Mouse (Mus musculus) heart, postnatal 0 days (tissue): ENCODE data around the gene Foxred2. TPM values are rescaled to one million over a fixed set of nuclear protein-coding genes. Genes with fewer than 3 reads are reported as not detected.

ENCODE experiments used
- ATAC-seq: fragments of 200-750 bp; cut with Nextera tagmentation; 2 replicates; pipeline ENCODE4 v1.8.0; 2017; ENCODE audit warnings: low read depth, moderate number of reproducible peaks, moderate library complexity; ENCODE audit not compliant: insufficient read depth
- DNase-seq: peaks from one replicate; pipeline ENCODE4 v3.0.0-alpha.2; 2016; ENCODE audit warnings: low spot score
- H3K27ac ChIP-seq: fragments of 300-500 bp; sonication (generic); 2 replicates; pipeline ENCODE4 v1.5.1; 2014; ENCODE audit warnings: low read depth, mild to moderate bottlenecking
- H3K27me3 ChIP-seq: fragments of 300-500 bp; sonication (generic); 2 replicates; pipeline ENCODE4 v1.6.1; 2014; ENCODE audit warnings: low read length, mixed read lengths; ENCODE audit not compliant: control insufficient read depth, insufficient read depth
- H3K36me3 ChIP-seq: fragments of 300-500 bp; sonication (generic); replicated peaks from 2 replicates; pipeline ENCODE4 v1.6.1; 2014; ENCODE audit warnings: low read length, mixed read lengths; ENCODE audit not compliant: control insufficient read depth, insufficient read depth
- H3K4me1 ChIP-seq: fragments of 300-500 bp; sonication (generic); 2 replicates; pipeline ENCODE4 v1.6.1; 2014; ENCODE audit warnings: antibody characterized with exemption; ENCODE audit not compliant: control insufficient read depth, insufficient read depth
- H3K4me2 ChIP-seq: fragments of 300-500 bp; sonication (generic); 2 replicates; pipeline ENCODE4 v1.6.1; 2014; ENCODE audit warnings: low read depth, mild to moderate bottlenecking, low read length, moderate library complexity
- H3K4me3 ChIP-seq: fragments of 300-500 bp; sonication (generic); 2 replicates; pipeline ENCODE4 v1.5.1; 2014; ENCODE audit warnings: low read depth, low read length
- H3K9ac ChIP-seq: fragments of 300-500 bp; sonication (generic); replicated peaks from 2 replicates; pipeline ENCODE4 v1.6.1; 2014; ENCODE audit warnings: low read depth, low read length, mixed read lengths
- H3K9me3 ChIP-seq: fragments of 300-500 bp; sonication (generic); replicated peaks from 2 replicates; pipeline ENCODE4 v1.6.1; 2016; ENCODE audit warnings: low read length; ENCODE audit not compliant: control insufficient read depth
- CTCF ChIP-seq: IDR thresholded peaks from 2 replicates; pipeline ENCODE4 v1.5.1; 2016; ENCODE audit warnings: antibody characterized with exemption, control low read depth, low read depth
- EP300 ChIP-seq: IDR thresholded peaks from 2 replicates; pipeline ENCODE4 v1.6.1; 2016; ENCODE audit warnings: antibody characterized with exemption, low read depth
- WGBS: fragments of 180-500 bp; shearing (Covaris S2); extraction: QIAGEN DNeasy Blood & Tissue Kit; methylation state at CpG from one replicate; pipeline ENCODE4 v1.1.7; 2014; 5-methylcytosine and 5-hydroxymethylcytosine counted together
- polyA plus RNA-seq: library from polyadenylated mRNA; unstranded; fragments of >200 nt; fragmentation: Nextera tagmentation; extraction: Ambion mirVana; gene quantifications from 2 replicates; pipeline ENCODE4 v1.2.1, GENCODE M21; 2015
- total RNA-seq: library from RNA; depleted of rRNA; stranded (reverse); fragments of >200 nt; gene quantifications from 2 replicates; pipeline ENCODE4 v1.2.3, GENCODE M21; 2014; ENCODE audit warnings: low replicate concordance

Gene Foxred2
- total and polyA plus RNA-seq, 2 experiments from 2014 or later = 0.16 to 1.0 TPM

GRCm38 (mm10) chr15:77958071-77958470 is 1.5 kb upstream of the Foxred2 start:
- peaks cover 47% of the 10 kb centered on the region for H3K36me3 ChIP-seq
- TF ChIP-seq CTCF (no peak), EP300 (no peak)

GRCm38 (mm10) chr15:77957625-77958024 is 1.1 kb upstream of the Foxred2 start:
- Histone ChIP-seq H3K4me2 (no peak overlapping the region), H3K36me3 (peaks cover 43% of the 10 kb centered on the region), H3K9me3 (no peaks in the 10 kb centered on the region), H3K4me3 (no peak overlapping the region), H3K27me3 (peaks cover 24% of the 10 kb centered on the region), H3K4me1 (peaks cover 12% of the 10 kb centered on the region), H3K27ac (no peak overlapping the region), H3K9ac (no peak overlapping the region)
- WGBS = 36% methylated on average over 5 of the region's 5 CpGs
- no peak for ATAC-seq
- no peak for TF ChIP-seq EP300
- no peak for TF ChIP-seq CTCF
- DNase-seq = no peak

More at GRCm38 (mm10) chr15:77958071-77958470, 1.5 kb upstream of the Foxred2 start:
- H3K4me1 ChIP-seq = peaks cover 12% of the 10 kb centered on the region
- WGBS = 51% methylated on average over 3 of the region's 3 CpGs
- no peak overlapping the region for H3K4me2 ChIP-seq
- no peak for ATAC-seq
- no peak overlapping the region for H3K4me3 ChIP-seq
- no peak overlapping the region for H3K27ac ChIP-seq
- H3K27me3 ChIP-seq = peaks cover 24% of the 10 kb centered on the region
- no peaks in the 10 kb centered on the region for H3K9me3 ChIP-seq
- no peak for DNase-seq
- H3K9ac ChIP-seq = no peak overlapping the region

- Histone ChIP-seq H3K9ac (no peak overlapping the region), H3K27ac (no peak overlapping the region), H3K4me1 (peaks cover 12% of the 10 kb centered on the region), H3K4me2 (peak overlapping the region; percentile 60), H3K27me3 (peaks cover 24% of the 10 kb centered on the region), H3K9me3 (no peaks in the 10 kb centered on the region), H3K4me3 (peak overlapping the region; percentile 43), H3K36me3 (peaks cover 24% of the 10 kb centered on the region)
- 8% methylated on average over 52 of the region's 52 CpGs for WGBS
- no peak for TF ChIP-seq EP300
- no peak for TF ChIP-seq CTCF
- ATAC-seq = no peak
- no peak for DNase-seq
Observed at GRCm38 (mm10) chr15:77955440-77956403, 800 bp downstream of the Foxred2 start.

- Histone ChIP-seq H3K9ac (no peak overlapping the region), H3K36me3 (peaks cover 10% of the 10 kb centered on the region), H3K9me3 (no peaks in the 10 kb centered on the region), H3K27me3 (peaks cover 24% of the 10 kb centered on the region), H3K4me1 (peaks cover 12% of the 10 kb centered on the region), H3K4me3 (no peak overlapping the region), H3K27ac (no peak overlapping the region), H3K4me2 (no peak overlapping the region)
- DNase-seq (no peak), ATAC-seq (no peak)
- 78% methylated on average over 2 of the region's 2 CpGs for WGBS
- TF ChIP-seq EP300 = no peak
- TF ChIP-seq CTCF = no peak
Observed at GRCm38 (mm10) chr15:77954362-77954761, 2.2 kb downstream of the Foxred2 start.

GRCm38 (mm10) chr15:77952921-77953320 is 3.6 kb downstream of the Foxred2 start:
- Histone ChIP-seq H3K27ac (no peak overlapping the region), H3K9me3 (no peaks in the 10 kb centered on the region), H3K36me3 (no peaks in the 10 kb centered on the region), H3K27me3 (peaks cover 24% of the 10 kb centered on the region), H3K4me2 (no peak overlapping the region), H3K9ac (no peak overlapping the region), H3K4me3 (no peak overlapping the region), H3K4me1 (peaks cover 12% of the 10 kb centered on the region)
- WGBS = 81% methylated on average over 3 of the region's 3 CpGs
- DNase-seq = no peak
- ATAC-seq = no peak
- TF ChIP-seq CTCF (no peak), EP300 (no peak)
